Mouse (Mus musculus) embryonic facial prominence, embryonic 14.5 days (tissue): ENCODE results near the gene Treh. TPM values are rescaled to one million over a fixed set of nuclear protein-coding genes. Genes with fewer than 3 reads are reported as not detected.
A peak's percentile ranks its signal among the peaks of the same experiment; 100 is the strongest.

Experiments
- ATAC-seq: fragments of 200-750 bp; cut with Nextera tagmentation; 2 replicates; pipeline ENCODE4 v1.8.0; 2017; ENCODE audit warnings: low read depth, moderate number of reproducible peaks, moderate TSS enrichment
- DNase-seq: peaks from one replicate; pipeline ENCODE4 v3.0.0-alpha.2; 2015; ENCODE audit warnings: low spot score
- H3K27ac ChIP-seq: fragments of 300-500 bp; sonication (generic); replicated peaks from 2 replicates; pipeline ENCODE4 v1.5.1; 2014; ENCODE audit warnings: low read depth, mild to moderate bottlenecking, low read length, moderate library complexity
- H3K27me3 ChIP-seq: fragments of 300-500 bp; sonication (generic); replicated peaks from 2 replicates; pipeline ENCODE4 v1.6.1; 2014; ENCODE audit warnings: low read length; ENCODE audit not compliant: control insufficient read depth, insufficient read depth
- H3K36me3 ChIP-seq: fragments of 300-500 bp; sonication (generic); 2 replicates; pipeline ENCODE4 v1.6.1; 2014; ENCODE audit warnings: low read length, mixed read lengths; ENCODE audit not compliant: control insufficient read depth, insufficient read depth
- H3K4me1 ChIP-seq: fragments of 300-500 bp; sonication (generic); 2 replicates; pipeline ENCODE4 v1.6.1; 2014; ENCODE audit warnings: antibody characterized with exemption, low read length; ENCODE audit not compliant: control insufficient read depth, insufficient read depth
- H3K4me2 ChIP-seq: fragments of 300-500 bp; sonication (generic); 2 replicates; pipeline ENCODE4 v1.6.1; 2014; ENCODE audit warnings: low read depth, mild to moderate bottlenecking, low read length, moderate library complexity, mixed read lengths
- H3K4me3 ChIP-seq: fragments of 300-500 bp; sonication (generic); 2 replicates; pipeline ENCODE4 v1.5.1; 2014; ENCODE audit warnings: low read depth, mild to moderate bottlenecking, low read length
- H3K9ac ChIP-seq: fragments of 300-500 bp; sonication (generic); 2 replicates; pipeline ENCODE4 v1.6.1; 2014; ENCODE audit warnings: low read depth, mild to moderate bottlenecking, low read length, moderate library complexity, mixed read lengths
- H3K9me3 ChIP-seq: fragments of 300-500 bp; sonication (generic); 2 replicates; pipeline ENCODE4 v1.6.1; 2016; ENCODE audit warnings: low read length; ENCODE audit not compliant: control insufficient read depth
- WGBS: fragments of 180-500 bp; shearing (Covaris S2); extraction: QIAGEN DNeasy Blood & Tissue Kit; methylation state at CpG from one replicate; pipeline ENCODE4 v1.1.7; 2014; 5-methylcytosine and 5-hydroxymethylcytosine counted together
- polyA plus RNA-seq: library from polyadenylated mRNA; unstranded; fragments of >200 nt; fragmentation: Nextera tagmentation; extraction: Ambion mirVana; gene quantifications from 2 replicates; pipeline ENCODE4 v1.2.1, GENCODE M21; 2014

The Treh gene
- polyA plus RNA-seq, 1 experiment from 2014 or later: not detected

- no peaks in the 10 kb centered on the region for H3K27me3 ChIP-seq
- DNase-seq: peak; percentile 93
- H3K9me3 ChIP-seq: no peaks in the 10 kb centered on the region
- H3K4me1 ChIP-seq: peaks cover 5% of the 10 kb centered on the region; the same call in 1 of the 2 replicates
- peak; percentile 45; the same call in 1 of the 2 replicates for ATAC-seq
- WGBS: 24% methylated on average over 26 of the region's 26 CpGs
- H3K9ac ChIP-seq: peak overlapping the region; percentile 51
- H3K4me3 ChIP-seq: peak overlapping the region; percentile 24
- H3K36me3 ChIP-seq: no peaks in the 10 kb centered on the region
- no peak overlapping the region for H3K27ac ChIP-seq
- peak overlapping the region; percentile 56 for H3K4me2 ChIP-seq
Observed at GRCm38 (mm10) chr9:44655098-44656066, 17.7 kb upstream of the Treh start.

- no peak overlapping the region for H3K27ac ChIP-seq
- H3K4me2 ChIP-seq: no peak overlapping the region
- H3K9ac ChIP-seq: no peak overlapping the region
- DNase-seq (no peak), ATAC-seq (no peak)
- H3K4me3 ChIP-seq: no peak overlapping the region
- no peaks in the 10 kb centered on the region for H3K27me3 ChIP-seq
- H3K36me3 ChIP-seq: no peaks in the 10 kb centered on the region
- no peaks in the 10 kb centered on the region for H3K9me3 ChIP-seq
- 84% methylated on average over 6 of the region's 6 CpGs for WGBS
- no peaks in the 10 kb centered on the region for H3K4me1 ChIP-seq
Observed at GRCm38 (mm10) chr9:44663706-44664105, 9.3 kb upstream of the Treh start.

GRCm38 (mm10) chr9:44671416-44671815, 1.6 kb upstream of the Treh start:
- H3K4me2 ChIP-seq: no peak overlapping the region
- 85% methylated on average over 5 of the region's 5 CpGs for WGBS
- ATAC-seq (no peak), DNase-seq (no peak)
- no peaks in the 10 kb centered on the region for H3K4me1 ChIP-seq
- no peak overlapping the region for H3K4me3 ChIP-seq
- no peak overlapping the region for H3K9ac ChIP-seq
- no peaks in the 10 kb centered on the region for H3K36me3 ChIP-seq
- H3K27me3 ChIP-seq: no peaks in the 10 kb centered on the region
- H3K9me3 ChIP-seq: no peaks in the 10 kb centered on the region
- no peak overlapping the region for H3K27ac ChIP-seq

GRCm38 (mm10) chr9:44672291-44672865, 655 bp upstream of the Treh start:
- no peak for DNase-seq
- Histone ChIP-seq H3K4me1 (no peaks in the 10 kb centered on the region), H3K27me3 (no peaks in the 10 kb centered on the region), H3K4me2 (no peak overlapping the region), H3K4me3 (no peak overlapping the region), H3K27ac (no peak overlapping the region), H3K9me3 (no peaks in the 10 kb centered on the region), H3K9ac (no peak overlapping the region), H3K36me3 (no peaks in the 10 kb centered on the region)
- 74% methylated on average over 2 of the region's 2 CpGs for WGBS
- ATAC-seq: no peak

GRCm38 (mm10) chr9:44678288-44678871, 5.3 kb downstream of the Treh start:
- no peaks in the 10 kb centered on the region for H3K27me3 ChIP-seq
- H3K9ac ChIP-seq: no peak overlapping the region
- no peak overlapping the region for H3K4me3 ChIP-seq
- DNase-seq (no peak), ATAC-seq (no peak)
- no peaks in the 10 kb centered on the region for H3K36me3 ChIP-seq
- no peaks in the 10 kb centered on the region for H3K4me1 ChIP-seq
- 96% methylated on average over 2 of the region's 2 CpGs for WGBS
- H3K9me3 ChIP-seq: no peaks in the 10 kb centered on the region
- no peak overlapping the region for H3K4me2 ChIP-seq
- no peak overlapping the region for H3K27ac ChIP-seq

GRCm38 (mm10) chr9:44679565-44679964, 6.5 kb downstream of the Treh start:
- H3K9me3 ChIP-seq: no peaks in the 10 kb centered on the region
- no peaks in the 10 kb centered on the region for H3K4me1 ChIP-seq
- no peak overlapping the region for H3K9ac ChIP-seq
- H3K36me3 ChIP-seq: no peaks in the 10 kb centered on the region
- no peak overlapping the region for H3K4me3 ChIP-seq
- no peaks in the 10 kb centered on the region for H3K27me3 ChIP-seq
- H3K4me2 ChIP-seq: no peak overlapping the region
- peak; percentile 47; the same call in 1 of the 2 replicates for ATAC-seq
- H3K27ac ChIP-seq: no peak overlapping the region
- WGBS: 62% methylated on average over 5 of the region's 5 CpGs
- no peak for DNase-seq

GRCm38 (mm10) chr9:44683046-44683445, 10.0 kb downstream of the Treh start:
- no peaks in the 10 kb centered on the region for H3K27me3 ChIP-seq
- H3K4me3 ChIP-seq: no peak overlapping the region
- H3K9me3 ChIP-seq: no peaks in the 10 kb centered on the region
- H3K9ac ChIP-seq: no peak overlapping the region
- no peaks in the 10 kb centered on the region for H3K4me1 ChIP-seq
- H3K4me2 ChIP-seq: no peak overlapping the region
- WGBS: 85% methylated on average over 8 of the region's 8 CpGs
- ATAC-seq (no peak), DNase-seq (no peak)
- no peak overlapping the region for H3K27ac ChIP-seq
- peaks cover 20% of the 10 kb centered on the region for H3K36me3 ChIP-seq

- ATAC-seq: peak; percentile 64
Observed at GRCm38 (mm10) chr9:44685346-44686330, 12.6 kb downstream of the Treh start.

More at GRCm38 (mm10) chr9:44685346-44686330, 12.6 kb downstream of the Treh start:
- Histone ChIP-seq H3K4me2 (no peak overlapping the region), H3K27me3 (no peaks in the 10 kb centered on the region), H3K4me3 (no peak overlapping the region), H3K9ac (no peak overlapping the region), H3K9me3 (no peaks in the 10 kb centered on the region), H3K36me3 (peaks cover 40% of the 10 kb centered on the region), H3K27ac (no peak overlapping the region), H3K4me1 (no peaks in the 10 kb centered on the region)
- 38% methylated on average over 14 of the region's 14 CpGs for WGBS
- peak; percentile 68 for DNase-seq
